Mouse (Mus musculus) layer of hippocampus, adult 9-11 months (tissue): ENCODE data around the gene Arhgef7.
A peak's percentile ranks its signal among the peaks of the same experiment; 100 is the strongest.

Source experiments
- DNase-seq: peaks from one replicate; pipeline ENCODE4 v3.0.0; 2022

Gene Arhgef7

GRCm38 (mm10) chr8:11727273-11727650, 259 bp upstream of the Arhgef7 start:
- DNase-seq: peak; percentile 14

- no peak for DNase-seq
These were observed 1.2 kb downstream of the Arhgef7 start for GRCm38 (mm10) chr8:11728482-11729295.

GRCm38 (mm10) chr8:11730271-11730940, 2.9 kb downstream of the Arhgef7 start:
- DNase-seq: no peak

- no peak for DNase-seq
These were observed 8.2 kb downstream of the Arhgef7 start for GRCm38 (mm10) chr8:11735672-11736235.

- no peak for DNase-seq
These were observed 9.6 kb downstream of the Arhgef7 start for GRCm38 (mm10) chr8:11737096-11737495.

- no peak for DNase-seq
These were observed 11.6 kb downstream of the Arhgef7 start for GRCm38 (mm10) chr8:11739082-11739481.

- DNase-seq: no peak
These were observed 13.3 kb downstream of the Arhgef7 start for GRCm38 (mm10) chr8:11740857-11741256.

- no peak for DNase-seq
These were observed 16.1 kb downstream of the Arhgef7 start for GRCm38 (mm10) chr8:11743580-11743979.

GRCm38 (mm10) chr8:11746850-11747600, 19.5 kb downstream of the Arhgef7 start:
- no peak for DNase-seq

GRCm38 (mm10) chr8:11749472-11749871, 22.0 kb downstream of the Arhgef7 start:
- no peak for DNase-seq

GRCm38 (mm10) chr8:11752338-11752737, 24.8 kb downstream of the Arhgef7 start:
- DNase-seq: no peak

GRCm38 (mm10) chr8:11753155-11753941, 25.8 kb downstream of the Arhgef7 start:
- no peak for DNase-seq

GRCm38 (mm10) chr8:11754723-11755122, 27.2 kb downstream of the Arhgef7 start:
- DNase-seq: no peak

- DNase-seq: peak; percentile 67
These were observed 28.4 kb downstream of the Arhgef7 start for GRCm38 (mm10) chr8:11755873-11756272.

GRCm38 (mm10) chr8:11757568-11758481, 30.3 kb downstream of the Arhgef7 start:
- DNase-seq: peak; percentile 84

GRCm38 (mm10) chr8:11758482-11759281, 31.2 kb downstream of the Arhgef7 start:
- no peak for DNase-seq

GRCm38 (mm10) chr8:11761551-11761950, 34.0 kb downstream of the Arhgef7 start:
- no peak for DNase-seq

- DNase-seq: no peak
These were observed 34.5 kb downstream of the Arhgef7 start for GRCm38 (mm10) chr8:11762048-11762447.

GRCm38 (mm10) chr8:11762821-11763220, 35.3 kb downstream of the Arhgef7 start:
- DNase-seq: no peak

GRCm38 (mm10) chr8:11767213-11767840, 39.8 kb downstream of the Arhgef7 start:
- DNase-seq: peak; percentile 70
